ENCODE assay signal across 9 mouse cellular contexts in the genomic region with DNA sequence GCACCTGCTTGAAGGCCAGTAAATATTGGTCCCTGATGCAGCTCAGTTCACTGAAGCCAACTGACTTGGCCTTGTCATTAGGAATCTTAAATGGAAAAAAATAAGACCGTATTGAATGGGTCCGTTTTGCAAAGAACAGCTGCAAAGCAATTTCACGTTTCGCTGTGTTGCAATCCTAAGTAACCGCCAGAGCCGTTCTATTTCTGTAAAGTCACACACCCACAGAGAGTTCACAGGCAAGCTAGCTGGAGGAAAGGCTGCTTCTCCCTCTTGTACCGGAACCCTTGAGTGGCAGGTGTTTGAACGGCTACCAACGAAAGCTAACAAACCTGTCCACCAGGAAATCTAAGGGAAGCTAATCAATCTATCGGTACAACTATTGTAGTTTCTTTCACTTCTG.
DNase-seq lines count a peak whose midpoint lies in the region; ATAC-seq and TF ChIP-seq lines count a peak whose summit lies in the region.
"Had no signal": no experiment of that assay in that cellular context is flagged by ENCODE, and none has a peak within 500 bp of the region (broad histone marks: within the 10 kb centered on the region; RNA-seq: fewer than 3 reads in every experiment).

No protein-coding gene starts in this region.

- no peaks in the 10 kb centered on the region for H3K4me1 ChIP-seq in hindbrain, postnatal 0 days (ENCODE audit: insufficient read depth, low read length)
- H3K4me1 ChIP-seq in hindbrain, embryonic 12.5 days = no peaks in the 10 kb centered on the region
- no peaks in the 10 kb centered on the region for H3K4me1 ChIP-seq in forebrain, embryonic 14.5 days (ENCODE audit: control insufficient read depth, insufficient read depth, low read length)
- H3K4me1 ChIP-seq: midbrain, embryonic 12.5 days had no signal

- WGBS in hindbrain, postnatal 0 days = 72% methylated on average over 10 of the region's 10 CpGs
- WGBS in hindbrain, embryonic 12.5 days = 89% methylated on average over 10 of the region's 10 CpGs
- WGBS in forebrain, embryonic 14.5 days = 85% methylated on average over 10 of the region's 10 CpGs

- no peak for ATAC-seq in hindbrain, postnatal 0 days
- no peak for ATAC-seq in hindbrain, embryonic 12.5 days (ENCODE audit: low FRiP score)
- peak; percentile 94 for ATAC-seq in common myeloid progenitor, adult 5-6 weeks (replicated peaks; ENCODE audit: low read depth, poor library complexity, severe bottlenecking)
- ATAC-seq in monocyte, adult 5-6 weeks (replicated peaks; ENCODE audit: insufficient number of reproducible peaks, low FRiP score, low TSS enrichment, poor library complexity, severe bottlenecking) = peak; percentile 61; the same call in 1 of the 2 replicates
- ATAC-seq in forebrain, embryonic 14.5 days = no peak

- peak; percentile 23 for DNase-seq in hindbrain, postnatal 0 days (ENCODE audit: low spot score)
- DNase-seq in left cerebral cortex, adult 8-10 months (ENCODE audit: low spot score in 2 of 2) = peak; percentile 6 to 51
- no peak for DNase-seq in forebrain, embryonic 14.5 days (ENCODE audit: low spot score)
- DNase-seq in cerebellum, postnatal 14 days = no peak
- no peak for DNase-seq in spleen, adult 12 weeks (ENCODE audit: low spot score)

- no peak overlapping the region for H3K27ac ChIP-seq in hindbrain, postnatal 0 days
- H3K27ac ChIP-seq in hindbrain, embryonic 12.5 days = no peak overlapping the region
- no peak overlapping the region for H3K27ac ChIP-seq in forebrain, embryonic 14.5 days (ENCODE audit: low read depth, low read length)
- H3K27ac ChIP-seq: midbrain, embryonic 12.5 days had no signal

- H3K9ac ChIP-seq in hindbrain, postnatal 0 days (replicated peaks; ENCODE audit: low read length) = no peak overlapping the region
- H3K9ac ChIP-seq in hindbrain, embryonic 12.5 days = no peak overlapping the region
- no peak overlapping the region for H3K9ac ChIP-seq in forebrain, embryonic 14.5 days (ENCODE audit: low read length)
- H3K9ac ChIP-seq: midbrain, embryonic 12.5 days had no signal

- no peaks in the 10 kb centered on the region for H3K9me3 ChIP-seq in hindbrain, postnatal 0 days (ENCODE audit: low read length)
- H3K9me3 ChIP-seq in hindbrain, embryonic 12.5 days (replicated peaks) = no peaks in the 10 kb centered on the region
- no peaks in the 10 kb centered on the region for H3K9me3 ChIP-seq in forebrain, embryonic 14.5 days (replicated peaks; ENCODE audit: control insufficient read depth, low read length)
- H3K9me3 ChIP-seq: midbrain, embryonic 12.5 days had no signal

- H3K36me3 ChIP-seq in hindbrain, postnatal 0 days (ENCODE audit: insufficient read depth, low read length) = no peaks in the 10 kb centered on the region
- no peaks in the 10 kb centered on the region for H3K36me3 ChIP-seq in hindbrain, embryonic 12.5 days
- no peaks in the 10 kb centered on the region for H3K36me3 ChIP-seq in forebrain, embryonic 14.5 days (ENCODE audit: control insufficient read depth, insufficient read depth, low read length)
- H3K36me3 ChIP-seq: midbrain, embryonic 12.5 days had no signal

- no peaks in the 10 kb centered on the region for H3K27me3 ChIP-seq in hindbrain, postnatal 0 days (ENCODE audit: insufficient read depth, low read length)
- H3K27me3 ChIP-seq in hindbrain, embryonic 12.5 days = no peaks in the 10 kb centered on the region
- H3K27me3 ChIP-seq in forebrain, embryonic 14.5 days (replicated peaks; ENCODE audit: control insufficient read depth, insufficient read depth, low read length) = no peaks in the 10 kb centered on the region
- H3K27me3 ChIP-seq: midbrain, embryonic 12.5 days had no signal

- no peak overlapping the region for H3K4me2 ChIP-seq in hindbrain, postnatal 0 days (ENCODE audit: low read depth, low read length)
- no peak overlapping the region for H3K4me2 ChIP-seq in hindbrain, embryonic 12.5 days (replicated peaks)
- no peak overlapping the region for H3K4me2 ChIP-seq in forebrain, embryonic 14.5 days (ENCODE audit: low read length)
- H3K4me2 ChIP-seq: midbrain, embryonic 12.5 days had no signal

- TF ChIP-seq CTCF in hindbrain, postnatal 0 days (IDR thresholded peaks at IDR 0.05; ENCODE audit: low read depth) = no peak

- no peak overlapping the region for H3K4me3 ChIP-seq in hindbrain, postnatal 0 days (ENCODE audit: low read length)
- H3K4me3 ChIP-seq in hindbrain, embryonic 12.5 days = no peak overlapping the region
- H3K4me3 ChIP-seq in forebrain, embryonic 14.5 days (ENCODE audit: low read depth, low read length) = no peak overlapping the region
- H3K4me3 ChIP-seq: midbrain, embryonic 12.5 days had no signal

Comparison
In these comparisons a context has a peak if more than half of its experiments do, and no peak if none do; other contexts are left out.
1. ATAC-seq: peak in common myeloid progenitor, adult 5-6 weeks (single experiment) and monocyte, adult 5-6 weeks (single experiment); none in hindbrain, postnatal 0 days (single experiment), hindbrain, embryonic 12.5 days (single experiment) and forebrain, embryonic 14.5 days (single experiment).
2. DNase-seq: peak in hindbrain, postnatal 0 days (single experiment) and left cerebral cortex, adult 8-10 months (2 of 2); none in forebrain, embryonic 14.5 days (single experiment), cerebellum, postnatal 14 days (0 of 2) and spleen, adult 12 weeks (single experiment).